Mouse (Mus musculus): ENCODE data around the gene Zcchc4.
A peak's percentile ranks its signal among the peaks of the same experiment; 100 is the strongest.
"Not testable (repeated sequence)": the region's sequence is repeated elsewhere in the genome, so short reads cannot be mapped to it uniquely, and the experiment has no call there.

Gene Zcchc4

GRCm38 (mm10) chr5:52775237-52775636 lies at the start of gene Zcchc4:
Gene Zcchc4, plus strand, starts transcription at chr5:52775409.
- no peak for DNase-seq (ENCODE audit: low spot score)

- no peak for DNase-seq (ENCODE audit: low spot score)
These were observed 47.5 kb upstream of the Zcchc4 start for GRCm38 (mm10) chr5:52727747-52728146.

DNA sequence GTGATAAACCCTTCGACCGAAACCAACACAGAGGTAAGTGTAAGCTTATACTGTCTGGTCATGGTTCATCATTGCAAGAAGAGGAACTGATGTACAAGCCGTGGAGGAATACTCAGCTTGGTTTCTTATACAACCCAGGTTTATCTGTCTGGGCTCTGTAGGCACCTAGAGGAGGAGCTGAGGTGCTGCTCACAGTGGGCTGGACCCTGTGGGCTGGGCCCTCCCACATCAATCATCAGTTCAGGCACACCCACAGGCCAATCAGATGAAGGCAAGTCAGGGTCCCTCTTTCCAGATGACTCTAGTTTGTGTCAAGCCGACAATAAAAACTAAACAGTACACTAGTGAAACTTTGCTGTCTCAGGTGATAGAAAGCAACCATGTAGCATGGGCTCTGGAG lies 42.4 kb upstream of the Zcchc4 start:
- DNase-seq (ENCODE audit: low spot score) = no peak

GRCm38 (mm10) chr5:52736046-52736445 lies 39.2 kb upstream of the Zcchc4 start:
- no peak for DNase-seq (ENCODE audit: low spot score)

DNA sequence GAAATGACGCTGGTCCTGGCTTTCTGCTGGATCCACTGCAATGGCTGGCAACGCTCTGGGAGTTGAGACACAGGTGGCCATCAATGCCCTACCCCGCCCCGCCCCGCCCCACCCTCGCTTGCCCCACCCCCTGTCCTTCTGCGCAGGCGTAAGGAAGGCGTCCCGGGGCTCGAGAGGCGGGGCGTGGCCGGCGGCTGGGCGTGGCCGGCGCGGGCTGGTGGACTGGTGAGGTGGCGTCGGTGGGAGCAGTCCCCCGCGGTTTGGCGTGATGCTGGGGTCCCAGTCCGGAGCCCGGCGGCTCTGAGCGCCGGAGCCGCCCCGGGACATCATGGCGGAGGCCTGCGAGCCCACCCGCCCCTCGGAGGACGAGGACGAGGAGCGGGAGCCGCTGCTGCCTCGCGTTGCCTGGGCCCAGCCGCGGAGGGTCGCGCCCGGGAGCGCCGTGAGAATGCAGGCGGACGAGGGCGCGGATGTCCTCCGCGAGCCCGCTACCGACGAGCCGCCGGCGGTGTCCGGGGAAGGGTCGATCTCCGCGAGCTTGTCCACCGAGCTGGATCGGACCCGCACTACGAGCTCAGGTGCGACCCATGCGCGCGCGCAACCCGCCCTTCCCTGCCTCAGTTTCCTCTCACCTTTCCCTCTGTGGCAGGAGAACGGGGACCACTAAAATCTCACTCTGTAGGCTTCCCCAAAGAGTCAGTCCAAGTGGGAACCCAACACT lies 33.7 kb upstream of the Zcchc4 start, which contains the start of gene Pi4k2b:
TSS of gene Pi4k2b (plus strand) at position 184 of the 721 bp plus-strand sequence.
- DNase-seq (ENCODE audit: low spot score) = peak; percentile 82

GRCm38 (mm10) chr5:52742112-52742813 lies 32.9 kb upstream of the Zcchc4 start:
- DNase-seq (ENCODE audit: low spot score) = peak; percentile 73

GRCm38 (mm10) chr5:52743231-52743630 lies 32.0 kb upstream of the Zcchc4 start:
- DNase-seq (ENCODE audit: low spot score) = no peak

- DNase-seq (ENCODE audit: low spot score) = no peak
These were observed 28.3 kb upstream of the Zcchc4 start for GRCm38 (mm10) chr5:52746920-52747319.

- DNase-seq (ENCODE audit: low spot score) = no peak
These were observed 26.5 kb upstream of the Zcchc4 start for GRCm38 (mm10) chr5:52748732-52749131.

DNA sequence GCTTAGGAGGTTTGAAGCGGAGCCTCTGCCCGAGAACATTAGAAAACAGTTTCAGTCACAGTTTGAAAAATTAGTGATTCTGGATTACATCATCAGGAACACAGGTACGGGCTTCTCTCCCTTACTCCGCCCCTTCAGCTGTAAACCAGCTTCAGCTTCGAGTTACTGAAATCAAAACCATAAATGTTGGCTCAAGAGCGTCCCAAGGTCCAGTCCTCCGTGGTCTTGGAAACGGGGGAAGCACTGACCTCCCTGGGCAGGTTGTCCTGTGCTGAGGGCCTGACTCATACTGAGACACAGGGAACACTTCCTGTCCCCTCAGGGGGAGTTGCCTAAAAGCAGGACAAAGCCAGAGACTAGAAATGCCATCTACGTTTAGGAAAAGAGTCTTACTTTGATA lies 22.1 kb upstream of the Zcchc4 start:
- no peak for DNase-seq (ENCODE audit: low spot score)

DNA sequence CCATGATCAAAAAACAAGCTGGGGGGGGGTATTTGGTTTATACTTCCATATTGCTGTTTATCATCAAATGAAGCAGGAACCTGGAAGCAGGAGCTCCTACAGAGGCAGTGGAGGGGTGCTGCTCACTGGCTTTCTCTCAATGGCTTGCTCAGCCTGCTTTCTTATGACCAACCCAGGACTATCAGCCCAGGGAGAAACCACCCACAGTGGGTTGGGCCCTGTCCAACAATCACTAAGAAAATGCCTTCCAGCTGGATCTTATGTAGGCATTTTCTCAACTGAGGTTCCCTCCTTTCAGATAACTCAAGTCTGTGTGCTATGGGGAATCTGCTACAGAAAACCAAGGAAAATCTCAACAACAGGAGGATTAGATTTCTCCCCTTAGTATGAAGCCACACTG lies 21.0 kb upstream of the Zcchc4 start:
- no peak for DNase-seq (ENCODE audit: low spot score)

DNA sequence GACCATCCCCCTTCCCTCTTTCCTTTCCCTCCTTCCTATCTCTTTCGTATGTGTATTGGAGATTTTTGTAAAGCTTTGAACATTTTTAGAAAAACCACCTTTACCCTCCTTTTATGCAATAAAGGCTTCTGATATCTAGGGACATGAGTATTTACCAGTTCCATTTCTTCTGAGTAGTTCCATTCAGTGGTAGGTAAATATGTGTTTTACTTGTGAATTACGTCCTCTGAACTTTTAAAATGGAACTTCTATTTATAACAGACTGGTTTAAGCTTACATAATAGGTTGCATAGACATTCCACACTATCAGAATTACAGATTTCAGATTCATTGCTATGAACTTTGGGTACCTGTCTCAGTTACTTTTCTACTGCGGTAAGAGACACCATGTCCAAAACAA lies 19.9 kb upstream of the Zcchc4 start:
- DNase-seq (ENCODE audit: low spot score) = no peak

DNA sequence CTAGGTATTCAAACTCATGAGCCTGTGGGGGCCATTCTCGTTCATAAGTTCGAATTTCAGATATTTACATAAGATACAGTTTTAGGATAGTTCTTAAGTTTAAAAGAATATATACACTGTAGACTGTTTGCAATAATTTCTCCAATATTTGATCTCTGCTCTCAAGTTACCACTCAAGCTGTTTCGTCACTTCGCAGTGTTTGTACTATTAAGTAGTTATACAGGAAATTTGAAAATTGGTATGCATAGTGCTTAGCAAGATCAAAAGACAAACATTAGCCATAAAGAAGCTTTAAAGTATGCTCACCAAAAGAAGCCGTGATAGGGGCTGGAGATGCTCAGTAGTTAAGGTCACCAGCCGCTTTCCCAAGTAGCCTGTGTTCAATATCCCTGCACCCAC lies 19.2 kb upstream of the Zcchc4 start:
- no peak for DNase-seq (ENCODE audit: low spot score)

DNA sequence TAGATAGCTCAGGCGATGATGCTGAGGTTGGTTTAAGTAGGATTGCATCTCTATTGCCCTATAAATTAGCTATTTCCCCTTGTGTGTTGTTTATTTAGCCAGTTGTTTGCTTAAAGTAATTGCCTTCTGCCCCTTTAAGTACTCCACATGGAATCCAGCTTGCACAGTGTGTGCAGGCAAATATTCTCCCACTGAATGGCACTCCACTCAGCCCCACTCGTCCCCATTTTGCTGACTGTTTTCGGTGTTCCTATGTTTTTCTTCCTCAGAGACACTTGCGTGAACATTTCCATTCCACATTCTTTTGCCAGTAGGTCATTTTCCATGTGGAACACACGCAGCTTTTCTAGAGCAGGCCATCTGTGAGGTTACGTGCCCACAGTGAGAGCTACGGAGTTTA lies 12.6 kb upstream of the Zcchc4 start:
- no peak for DNase-seq (ENCODE audit: low spot score)

DNA sequence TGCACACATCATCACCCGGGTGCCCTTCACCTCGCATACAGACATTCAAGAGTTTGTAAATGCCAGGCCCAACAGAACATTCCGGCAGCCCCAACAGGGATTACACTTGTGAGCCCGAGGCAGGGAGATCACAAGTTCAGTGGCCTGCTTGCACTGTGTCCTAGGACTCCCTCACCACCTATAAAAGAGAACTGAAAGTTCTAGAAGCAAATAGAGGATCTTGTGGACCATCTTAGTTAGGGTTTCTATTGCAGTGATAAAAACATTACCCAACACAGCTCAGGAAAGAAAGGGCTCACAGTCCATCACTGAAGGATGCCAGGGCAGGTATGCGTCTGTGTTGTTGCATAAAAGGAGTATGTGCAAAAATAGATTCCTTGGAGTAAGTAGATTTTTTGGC lies 942 bp upstream of the Zcchc4 start:
- no peak for DNase-seq (ENCODE audit: low spot score)

GRCm38 (mm10) chr5:52776466-52777354 lies 1.5 kb downstream of the Zcchc4 start:
- not testable (repeated sequence) for DNase-seq (ENCODE audit: low spot score)

DNA sequence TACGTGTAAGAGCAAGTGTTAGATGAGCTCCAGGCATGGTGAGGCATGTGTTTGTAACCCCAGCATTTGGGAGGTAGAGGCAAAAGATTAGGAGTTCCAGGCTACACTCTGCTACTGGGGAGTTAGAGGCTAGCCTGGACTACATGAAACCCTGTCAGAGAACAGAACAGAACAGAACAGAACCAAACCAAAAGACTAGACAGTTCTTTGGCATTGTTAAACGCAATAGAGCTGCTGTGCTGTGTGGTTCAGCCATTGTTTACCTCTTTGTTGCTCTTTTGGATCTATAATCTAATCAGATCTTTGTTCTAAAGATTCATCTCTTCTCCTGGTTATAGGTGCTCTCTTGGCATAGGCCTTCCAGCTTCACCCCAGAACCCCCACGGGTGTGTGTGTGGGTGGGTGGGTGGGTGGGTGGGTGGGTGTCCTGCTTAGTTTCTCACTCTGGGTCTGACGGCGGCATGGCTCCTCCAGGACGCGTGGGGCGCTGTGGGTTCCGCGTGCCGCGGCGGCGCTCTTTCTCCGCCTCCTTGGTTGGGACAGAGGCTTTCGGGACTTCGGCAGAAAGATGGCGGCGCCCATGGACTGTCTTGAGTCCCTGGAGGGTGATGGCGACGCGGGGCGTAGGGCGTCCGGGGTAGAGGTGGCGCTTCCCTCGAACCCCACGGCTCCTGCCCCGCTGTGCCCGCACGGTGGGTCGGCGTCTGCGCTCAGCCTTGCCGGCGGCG lies 7.5 kb downstream of the Zcchc4 start:
- DNase-seq (ENCODE audit: low spot score) = peak; percentile 91

- no peak for DNase-seq (ENCODE audit: low spot score)
These were observed 8.0 kb downstream of the Zcchc4 start for GRCm38 (mm10) chr5:52783251-52783620.

GRCm38 (mm10) chr5:52783957-52784356 lies 8.7 kb downstream of the Zcchc4 start:
- DNase-seq (ENCODE audit: low spot score) = no peak

- DNase-seq (ENCODE audit: low spot score) = no peak
These were observed 11.5 kb downstream of the Zcchc4 start for GRCm38 (mm10) chr5:52786556-52787322.

DNA sequence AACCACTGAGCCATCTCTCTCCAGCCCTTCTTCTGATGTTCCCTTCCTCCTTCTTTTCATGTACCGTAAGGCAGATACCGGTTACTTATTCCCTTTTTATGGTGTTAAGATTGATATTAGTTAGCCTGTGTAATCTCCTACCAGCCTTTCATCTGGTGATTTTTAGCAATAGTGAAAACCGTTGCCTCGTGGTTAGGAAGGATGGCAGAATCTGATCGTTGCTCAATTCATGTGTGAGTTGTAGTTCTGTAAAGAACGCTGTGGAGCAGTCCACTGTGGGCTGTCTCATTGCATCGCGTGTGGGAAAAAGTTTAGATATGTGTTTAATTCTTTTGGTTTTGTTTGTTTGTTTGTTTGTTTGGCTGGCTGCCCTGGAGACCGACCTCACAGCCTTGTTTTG lies 18.0 kb downstream of the Zcchc4 start:
- DNase-seq (ENCODE audit: low spot score) = no peak

Data from retina, embryonic 14.5 days (tissue).